Mouse (Mus musculus) heart, adult 2 months (tissue): ENCODE results near the gene Hint2.

Experiments used
- CTCF ChIP-seq: fragments of 200-600 bp; IDR thresholded peaks from 2 replicates; pipeline ENCODE4 v1.8.1; 2022; ENCODE audit warnings: antibody characterized with exemption, mild to moderate bottlenecking, moderate library complexity
- POLR2A ChIP-seq: fragments of 200-500 bp; IDR thresholded peaks from 2 replicates; pipeline ENCODE4 v1.6.1; 2011; ENCODE audit warnings: mild to moderate bottlenecking, low read depth, low read length, control low read depth; ENCODE audit not compliant: insufficient read depth

- no peak for TF ChIP-seq POLR2A
- TF ChIP-seq CTCF: no peak
Observed at GRCm38 (mm10) chr4:43636751-43637150, 19.5 kb downstream of the Hint2 start.
